Mouse (Mus musculus): ENCODE results near the gene Gm13420.

- TF ChIP-seq CTCF (IDR thresholded peaks at IDR 0.05; ENCODE audit: low read depth) = no peak
- TF ChIP-seq EP300 (IDR thresholded peaks at IDR 0.05; ENCODE audit: low read depth) = no peak
These were observed 52.8 kb downstream of the Gm13420 start for GRCm38 (mm10) chr2:29698421-29699290.
